Mouse (Mus musculus) hindbrain, embryonic 11.5 days (tissue): ENCODE results near the gene Stard3nl. TPM values are rescaled to one million over a fixed set of nuclear protein-coding genes. Genes with fewer than 3 reads are reported as not detected.

ENCODE experiments used
- ATAC-seq: fragments of 200-750 bp; cut with Nextera tagmentation; 2 replicates; pipeline ENCODE4 v1.8.0; 2017; ENCODE audit warnings: mild to moderate bottlenecking, moderate TSS enrichment, moderate library complexity; ENCODE audit not compliant: low FRiP score
- DNase-seq: peaks from one replicate; pipeline ENCODE4 v3.0.0-alpha.2; 2015; ENCODE audit warnings: low spot score
- H3K27ac ChIP-seq: fragments of 300-500 bp; sonication (generic); 2 replicates; pipeline ENCODE4 v1.5.1; 2014; ENCODE audit warnings: mild to moderate bottlenecking, low read depth, low read length
- H3K27me3 ChIP-seq: fragments of 300-500 bp; sonication (generic); 2 replicates; pipeline ENCODE4 v1.6.1; 2014; ENCODE audit warnings: mild to moderate bottlenecking, low read length, moderate library complexity, mixed read lengths; ENCODE audit not compliant: control insufficient read depth, insufficient read depth
- H3K36me3 ChIP-seq: fragments of 300-500 bp; sonication (generic); 2 replicates; pipeline ENCODE4 v1.6.1; 2014; ENCODE audit warnings: mild to moderate bottlenecking, low read length, moderate library complexity, mixed read lengths; ENCODE audit not compliant: control insufficient read depth, insufficient read depth
- H3K4me1 ChIP-seq: fragments of 300-500 bp; sonication (generic); replicated peaks from 2 replicates; pipeline ENCODE4 v1.6.1; 2014; ENCODE audit warnings: low read length, mixed read lengths; ENCODE audit not compliant: control insufficient read depth, insufficient read depth
- H3K4me2 ChIP-seq: fragments of 300-500 bp; sonication (generic); replicated peaks from 2 replicates; pipeline ENCODE4 v1.6.1; 2014; ENCODE audit warnings: mild to moderate bottlenecking, low read depth, low read length
- H3K4me3 ChIP-seq: fragments of 300-500 bp; sonication (generic); 2 replicates; pipeline ENCODE4 v1.5.1; 2014; ENCODE audit warnings: low read depth, low read length
- H3K9ac ChIP-seq: fragments of 300-500 bp; sonication (generic); 2 replicates; pipeline ENCODE4 v1.6.1; 2014; ENCODE audit warnings: low read depth, low read length
- H3K9me3 ChIP-seq: fragments of 300-500 bp; sonication (generic); 2 replicates; pipeline ENCODE4 v1.6.1; 2016; ENCODE audit warnings: low read length; ENCODE audit not compliant: control insufficient read depth
- WGBS: fragments of 180-500 bp; shearing (Covaris S2); extraction: QIAGEN DNeasy Blood & Tissue Kit; methylation state at CpG from one replicate; pipeline ENCODE4 v1.1.7; 2014; 5-methylcytosine and 5-hydroxymethylcytosine counted together
- polyA plus RNA-seq: library from polyadenylated mRNA; unstranded; fragments of >200 nt; fragmentation: Nextera tagmentation; extraction: Ambion mirVana; gene quantifications from 2 replicates; pipeline ENCODE4 v1.2.1, GENCODE M21; 2014

Stard3nl gene
- polyA plus RNA-seq, 1 experiment from 2014 or later: 139 TPM

GRCm38 (mm10) chr13:19415337-19415736, 19.7 kb upstream of the Stard3nl start:
- H3K9me3 ChIP-seq: no peaks in the 10 kb centered on the region
- DNase-seq: no peak
- no peaks in the 10 kb centered on the region for H3K36me3 ChIP-seq
- 89% methylated on average over 1 of the region's 1 CpGs for WGBS
- H3K4me3 ChIP-seq: no peak overlapping the region
- no peak overlapping the region for H3K9ac ChIP-seq
- no peaks in the 10 kb centered on the region for H3K27me3 ChIP-seq
- ATAC-seq: no peak
- H3K27ac ChIP-seq: no peak overlapping the region
- no peak overlapping the region for H3K4me2 ChIP-seq
- H3K4me1 ChIP-seq: no peaks in the 10 kb centered on the region

DNA sequence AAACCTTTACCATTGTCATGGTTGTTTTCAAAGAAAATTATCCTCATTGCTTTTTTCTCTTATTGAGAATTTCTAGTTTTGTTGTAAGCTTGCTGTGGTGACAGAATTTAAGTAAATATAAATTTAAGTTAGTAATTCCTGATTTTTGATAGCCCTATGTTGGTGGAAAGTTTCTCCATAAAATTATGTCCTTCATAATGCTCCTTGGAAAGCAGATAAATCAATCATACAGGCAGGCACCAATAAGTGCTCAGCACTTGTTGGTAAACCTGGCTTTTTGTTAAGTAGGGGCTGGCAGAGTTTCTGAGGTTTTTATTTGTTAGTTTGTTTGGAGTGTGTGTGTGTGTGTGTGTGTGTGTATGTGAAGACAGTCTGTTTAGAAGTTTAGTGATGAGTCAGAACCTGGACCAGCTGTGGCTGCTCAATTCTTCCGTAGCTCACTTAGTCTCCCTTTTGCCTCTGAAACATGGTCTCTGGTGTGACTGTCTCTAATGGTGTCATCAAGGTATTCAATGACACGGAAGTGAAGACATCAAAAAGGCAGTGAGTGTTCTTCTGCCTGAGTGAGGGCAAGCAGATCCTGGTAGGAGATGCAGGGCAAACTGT, 16.8 kb upstream of the Stard3nl start:
- no peak overlapping the region for H3K4me3 ChIP-seq
- no peaks in the 10 kb centered on the region for H3K27me3 ChIP-seq
- no peak overlapping the region for H3K9ac ChIP-seq
- DNase-seq (no peak), ATAC-seq (no peak)
- no peak overlapping the region for H3K4me2 ChIP-seq
- no peak overlapping the region for H3K27ac ChIP-seq
- H3K4me1 ChIP-seq: no peaks in the 10 kb centered on the region
- 83% methylated on average over 2 of the region's 2 CpGs for WGBS
- H3K9me3 ChIP-seq: no peaks in the 10 kb centered on the region
- H3K36me3 ChIP-seq: no peaks in the 10 kb centered on the region

- Histone ChIP-seq H3K9ac (no peak overlapping the region), H3K27me3 (no peaks in the 10 kb centered on the region), H3K27ac (no peak overlapping the region), H3K4me1 (no peaks in the 10 kb centered on the region), H3K4me2 (no peak overlapping the region), H3K4me3 (no peak overlapping the region), H3K9me3 (no peaks in the 10 kb centered on the region), H3K36me3 (no peaks in the 10 kb centered on the region)
- ATAC-seq: no peak
- 81% methylated on average over 5 of the region's 5 CpGs for WGBS
- no peak for DNase-seq
Observed at GRCm38 (mm10) chr13:19411886-19412285, 16.3 kb upstream of the Stard3nl start.

DNA sequence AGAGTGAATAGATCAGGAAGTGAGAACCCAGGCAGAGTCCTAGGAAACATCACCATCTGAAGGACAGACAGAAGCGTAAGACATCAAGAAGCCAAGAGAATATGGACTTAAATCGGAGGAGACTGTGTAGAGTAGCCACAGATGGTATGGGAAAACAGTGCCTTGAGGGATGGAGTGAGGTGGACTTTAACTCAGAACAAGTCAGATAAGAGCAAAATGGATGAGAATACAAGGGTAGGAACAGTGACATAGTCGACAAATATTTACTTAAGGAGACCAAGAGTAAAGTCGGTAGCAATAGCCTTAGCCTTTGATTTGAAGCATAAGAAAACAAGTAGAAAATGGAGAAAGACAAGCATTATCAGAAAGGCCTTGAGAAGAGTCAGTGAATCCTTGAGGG, 15.1 kb upstream of the Stard3nl start:
- 94% methylated on average over 4 of the region's 4 CpGs for WGBS
- Histone ChIP-seq H3K36me3 (no peaks in the 10 kb centered on the region), H3K27ac (no peak overlapping the region), H3K4me1 (no peaks in the 10 kb centered on the region), H3K4me2 (no peak overlapping the region), H3K27me3 (no peaks in the 10 kb centered on the region), H3K4me3 (no peak overlapping the region), H3K9me3 (no peaks in the 10 kb centered on the region), H3K9ac (no peak overlapping the region)
- no peak for ATAC-seq
- no peak for DNase-seq

- DNase-seq: no peak
- H3K9me3 ChIP-seq: no peaks in the 10 kb centered on the region
- H3K9ac ChIP-seq: no peak overlapping the region
- H3K27me3 ChIP-seq: no peaks in the 10 kb centered on the region
- H3K27ac ChIP-seq: no peak overlapping the region
- no peaks in the 10 kb centered on the region for H3K36me3 ChIP-seq
- H3K4me1 ChIP-seq: no peaks in the 10 kb centered on the region
- 95% methylated on average over 2 of the region's 2 CpGs for WGBS
- no peak overlapping the region for H3K4me2 ChIP-seq
- no peak for ATAC-seq
- H3K4me3 ChIP-seq: no peak overlapping the region
Observed at GRCm38 (mm10) chr13:19407953-19408352, 12.4 kb upstream of the Stard3nl start.

DNA sequence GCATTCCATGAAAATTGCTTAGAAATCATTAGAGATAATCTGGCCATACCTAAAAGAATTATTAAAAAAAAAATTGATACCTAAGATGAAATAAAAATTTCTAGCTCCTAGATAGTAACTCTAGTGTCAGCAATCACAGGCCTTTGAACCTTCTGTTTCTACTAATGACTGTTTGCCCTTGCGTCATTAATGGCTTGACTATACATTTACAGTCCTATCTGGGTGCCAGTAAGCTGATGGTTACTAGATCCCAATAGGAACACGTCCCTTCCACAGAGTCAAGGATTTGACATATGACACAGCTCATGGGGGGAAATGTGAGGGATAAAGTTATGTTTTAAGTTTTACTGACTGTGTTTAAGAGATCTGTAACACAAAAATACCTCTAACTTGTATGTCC, 9.0 kb upstream of the Stard3nl start:
- Histone ChIP-seq H3K4me1 (no peaks in the 10 kb centered on the region), H3K4me2 (no peak overlapping the region), H3K27ac (no peak overlapping the region), H3K27me3 (no peaks in the 10 kb centered on the region), H3K9me3 (no peaks in the 10 kb centered on the region), H3K9ac (no peak overlapping the region), H3K36me3 (no peaks in the 10 kb centered on the region), H3K4me3 (no peak overlapping the region)
- no peak for ATAC-seq
- no peak for DNase-seq
- 85% methylated on average over 2 of the region's 2 CpGs for WGBS

DNA sequence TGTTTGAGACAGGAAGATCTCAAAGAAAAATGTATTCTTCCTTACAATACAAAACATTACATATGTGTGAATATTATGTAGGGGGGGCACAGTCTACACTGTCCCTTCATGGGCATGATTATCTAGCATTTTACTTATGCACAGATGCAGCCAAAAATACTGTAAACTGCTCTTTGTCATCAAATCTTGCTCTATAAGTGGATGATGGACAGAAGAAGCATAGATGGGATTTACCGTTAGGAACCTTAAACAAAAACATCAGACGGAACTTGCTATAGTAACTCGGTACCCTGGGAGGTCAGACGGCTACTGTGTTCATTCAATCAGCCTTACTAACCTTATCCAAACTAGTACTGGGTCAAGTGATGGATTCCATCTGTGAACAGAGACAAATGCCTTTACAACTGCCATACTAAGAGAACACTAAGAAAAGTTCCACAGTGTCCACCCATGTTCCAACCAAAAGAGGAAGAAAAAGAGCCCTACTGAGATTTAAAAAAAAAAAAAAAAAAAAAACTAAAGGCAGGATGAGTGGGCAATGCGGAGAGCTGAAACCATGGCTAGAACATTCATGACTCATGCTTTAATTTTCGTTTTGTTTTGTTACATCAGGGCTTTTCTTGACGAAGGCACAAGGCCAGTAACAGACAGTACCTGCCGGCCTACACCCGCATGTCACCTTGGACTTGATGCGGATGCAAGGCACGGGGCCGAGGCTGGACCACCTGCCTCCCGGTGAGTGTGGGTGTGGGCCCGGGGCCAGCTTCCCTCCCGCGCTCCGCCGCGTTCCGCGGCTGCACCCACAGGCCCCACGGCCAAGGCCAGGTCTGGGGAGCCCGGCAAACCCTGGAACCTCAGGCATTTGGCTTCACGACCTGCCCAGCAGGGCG, 552 bp downstream of the Stard3nl start:
- Histone ChIP-seq H3K4me3 (peak overlapping the region; percentile 60), H3K36me3 (no peaks in the 10 kb centered on the region), H3K4me2 (peak overlapping the region; percentile 49), H3K27ac (peak overlapping the region; percentile 14; the same call in 1 of the 2 replicates), H3K9ac (peak overlapping the region; percentile 77), H3K27me3 (no peaks in the 10 kb centered on the region), H3K9me3 (no peaks in the 10 kb centered on the region), H3K4me1 (no peaks in the 10 kb centered on the region)
- peak; percentile 19 for DNase-seq
- ATAC-seq: peak; percentile 89
- WGBS: 1% methylated on average over 25 of the region's 25 CpGs

- H3K27me3 ChIP-seq: no peaks in the 10 kb centered on the region
- H3K4me2 ChIP-seq: no peak overlapping the region
- no peak overlapping the region for H3K4me3 ChIP-seq
- no peaks in the 10 kb centered on the region for H3K36me3 ChIP-seq
- ATAC-seq (no peak), DNase-seq (no peak)
- H3K9ac ChIP-seq: no peak overlapping the region
- H3K9me3 ChIP-seq: no peaks in the 10 kb centered on the region
- WGBS: 51% methylated on average over 4 of the region's 4 CpGs
- no peaks in the 10 kb centered on the region for H3K4me1 ChIP-seq
- no peak overlapping the region for H3K27ac ChIP-seq
Observed at GRCm38 (mm10) chr13:19394171-19394570, 1.4 kb downstream of the Stard3nl start.

- H3K9ac ChIP-seq: no peak overlapping the region
- no peak overlapping the region for H3K4me2 ChIP-seq
- H3K4me3 ChIP-seq: no peak overlapping the region
- no peak overlapping the region for H3K27ac ChIP-seq
- no peaks in the 10 kb centered on the region for H3K27me3 ChIP-seq
- 90% methylated on average over 2 of the region's 2 CpGs for WGBS
- no peaks in the 10 kb centered on the region for H3K36me3 ChIP-seq
- DNase-seq (no peak), ATAC-seq (no peak)
- no peaks in the 10 kb centered on the region for H3K9me3 ChIP-seq
- no peaks in the 10 kb centered on the region for H3K4me1 ChIP-seq
Observed at GRCm38 (mm10) chr13:19393731-19394130, 1.9 kb downstream of the Stard3nl start.
